Mouse (Mus musculus) midbrain, embryonic 14.5 days (tissue): ENCODE results near the gene Grik4. TPM values are rescaled to one million over a fixed set of nuclear protein-coding genes. Genes with fewer than 3 reads are reported as not detected.
A peak's percentile ranks its signal among the peaks of the same experiment; 100 is the strongest.

ENCODE experiments used
- ATAC-seq: fragments of 200-750 bp; cut with Nextera tagmentation; 2 replicates; pipeline ENCODE4 v1.8.0; 2017; ENCODE audit warnings: moderate number of reproducible peaks, moderate library complexity; ENCODE audit not compliant: low FRiP score, low TSS enrichment
- DNase-seq: peaks from one replicate; pipeline ENCODE4 v3.0.0-alpha.2; 2015
- H3K27ac ChIP-seq: fragments of 300-500 bp; sonication (generic); replicated peaks from 2 replicates; pipeline ENCODE4 v1.5.1; 2014; ENCODE audit warnings: mild to moderate bottlenecking, low read depth, low read length, moderate library complexity
- H3K27me3 ChIP-seq: fragments of 300-500 bp; sonication (generic); 2 replicates; pipeline ENCODE4 v1.6.1; 2014; ENCODE audit warnings: low read length, control low read depth, mixed read lengths; ENCODE audit not compliant: control insufficient read depth, insufficient read depth
- H3K36me3 ChIP-seq: fragments of 300-500 bp; sonication (generic); 2 replicates; pipeline ENCODE4 v1.6.1; 2014; ENCODE audit warnings: low read length, control low read depth; ENCODE audit not compliant: control insufficient read depth, insufficient read depth
- H3K4me1 ChIP-seq: fragments of 300-500 bp; sonication (generic); 2 replicates; pipeline ENCODE4 v1.6.1; 2014; ENCODE audit warnings: mild to moderate bottlenecking, antibody characterized with exemption, low read length, control low read depth; ENCODE audit not compliant: control insufficient read depth, insufficient read depth
- H3K4me2 ChIP-seq: fragments of 300-500 bp; sonication (generic); 2 replicates; pipeline ENCODE4 v1.6.1; 2014; ENCODE audit warnings: mild to moderate bottlenecking, low read length, moderate library complexity
- H3K4me3 ChIP-seq: fragments of 300-500 bp; sonication (generic); replicated peaks from 2 replicates; pipeline ENCODE4 v1.5.1; 2014; ENCODE audit warnings: low read depth, low read length
- H3K9ac ChIP-seq: fragments of 300-500 bp; sonication (generic); replicated peaks from 2 replicates; pipeline ENCODE4 v1.6.1; 2014; ENCODE audit warnings: mild to moderate bottlenecking, low read length, moderate library complexity
- H3K9me3 ChIP-seq: fragments of 300-500 bp; sonication (generic); 2 replicates; pipeline ENCODE4 v1.6.1; 2016; ENCODE audit warnings: low read length, control low read depth, mixed read lengths; ENCODE audit not compliant: control insufficient read depth
- WGBS: fragments of 180-500 bp; shearing (Covaris S2); extraction: QIAGEN DNeasy Blood & Tissue Kit; methylation state at CpG from one replicate; pipeline ENCODE4 v1.1.7; 2014; 5-methylcytosine and 5-hydroxymethylcytosine counted together
- polyA plus RNA-seq: library from polyadenylated mRNA; unstranded; fragments of >200 nt; fragmentation: Nextera tagmentation; extraction: Ambion mirVana; gene quantifications from 2 replicates; pipeline ENCODE4 v1.2.1, GENCODE M21; 2014

Gene Grik4
- polyA plus RNA-seq, 1 experiment from 2014 or later: 4.4 TPM

GRCm38 (mm10) chr9:42793581-42793980, 150.7 kb downstream of the Grik4 start:
- Histone ChIP-seq H3K9me3 (no peaks in the 10 kb centered on the region), H3K27me3 (no peaks in the 10 kb centered on the region), H3K9ac (no peak overlapping the region), H3K27ac (no peak overlapping the region), H3K4me1 (peaks cover 9% of the 10 kb centered on the region; the same call in 1 of the 2 replicates), H3K4me3 (no peak overlapping the region), H3K4me2 (no peak overlapping the region), H3K36me3 (no peaks in the 10 kb centered on the region)
- no peak for ATAC-seq
- no peak for DNase-seq
- 84% methylated on average over 8 of the region's 8 CpGs for WGBS

GRCm38 (mm10) chr9:42792381-42792780, 151.9 kb downstream of the Grik4 start:
- DNase-seq (no peak), ATAC-seq (no peak)
- no peaks in the 10 kb centered on the region for H3K27me3 ChIP-seq
- no peak overlapping the region for H3K4me3 ChIP-seq
- no peak overlapping the region for H3K4me2 ChIP-seq
- 36% methylated on average over 5 of the region's 5 CpGs for WGBS
- H3K36me3 ChIP-seq: no peaks in the 10 kb centered on the region
- no peak overlapping the region for H3K27ac ChIP-seq
- no peaks in the 10 kb centered on the region for H3K9me3 ChIP-seq
- peaks cover 9% of the 10 kb centered on the region; the same call in 1 of the 2 replicates for H3K4me1 ChIP-seq
- H3K9ac ChIP-seq: no peak overlapping the region

DNA sequence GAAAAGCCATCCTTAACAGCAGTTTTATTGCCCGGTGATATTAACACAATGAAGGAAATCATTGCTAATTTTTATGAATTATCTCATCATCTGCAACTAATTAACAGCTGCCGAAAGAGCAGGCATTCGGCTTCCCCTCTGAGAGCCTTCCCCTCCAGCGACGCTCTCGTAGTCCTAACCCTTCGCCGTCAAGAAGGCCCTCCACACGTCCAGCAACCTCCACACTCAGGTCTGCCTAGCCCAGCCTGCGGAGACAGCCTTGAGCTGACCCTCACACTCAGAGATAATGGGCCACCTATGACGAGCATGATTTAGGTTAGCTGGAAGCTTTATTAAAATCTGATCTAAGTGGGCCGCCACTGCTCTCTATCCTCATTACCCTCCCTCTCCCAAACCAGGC, 152.5 kb downstream of the Grik4 start:
- no peak overlapping the region for H3K27ac ChIP-seq

GRCm38 (mm10) chr9:42791346-42791745, 152.9 kb downstream of the Grik4 start:
- Histone ChIP-seq H3K27ac (no peak overlapping the region), H3K9ac (no peak overlapping the region), H3K4me1 (peaks cover 9% of the 10 kb centered on the region; the same call in 1 of the 2 replicates), H3K4me3 (no peak overlapping the region), H3K27me3 (no peaks in the 10 kb centered on the region), H3K9me3 (no peaks in the 10 kb centered on the region), H3K36me3 (no peaks in the 10 kb centered on the region), H3K4me2 (no peak overlapping the region)
- ATAC-seq: no peak
- 69% methylated on average over 4 of the region's 4 CpGs for WGBS
- no peak for DNase-seq

More for the DNA sequence above, 152.5 kb downstream of the Grik4 start:
- Histone ChIP-seq H3K4me2 (no peak overlapping the region), H3K36me3 (no peaks in the 10 kb centered on the region), H3K9me3 (no peaks in the 10 kb centered on the region), H3K4me1 (peaks cover 9% of the 10 kb centered on the region; the same call in 1 of the 2 replicates), H3K27me3 (no peaks in the 10 kb centered on the region), H3K9ac (no peak overlapping the region), H3K4me3 (no peak overlapping the region)
- ATAC-seq: no peak
- WGBS: 70% methylated on average over 12 of the region's 12 CpGs
- no peak for DNase-seq

GRCm38 (mm10) chr9:42788471-42788870, 155.8 kb downstream of the Grik4 start:
- DNase-seq (peak; percentile 77), ATAC-seq (no peak)
- no peaks in the 10 kb centered on the region for H3K36me3 ChIP-seq
- H3K4me3 ChIP-seq: no peak overlapping the region
- no peaks in the 10 kb centered on the region for H3K9me3 ChIP-seq
- 22% methylated on average over 8 of the region's 8 CpGs for WGBS
- peaks cover 17% of the 10 kb centered on the region for H3K4me1 ChIP-seq
- H3K9ac ChIP-seq: no peak overlapping the region
- H3K4me2 ChIP-seq: no peak overlapping the region
- no peak overlapping the region for H3K27ac ChIP-seq
- H3K27me3 ChIP-seq: no peaks in the 10 kb centered on the region

GRCm38 (mm10) chr9:42786882-42787281, 157.4 kb downstream of the Grik4 start:
- DNase-seq (no peak), ATAC-seq (no peak)
- Histone ChIP-seq H3K36me3 (no peaks in the 10 kb centered on the region), H3K4me2 (no peak overlapping the region), H3K9me3 (no peaks in the 10 kb centered on the region), H3K27me3 (no peaks in the 10 kb centered on the region), H3K9ac (no peak overlapping the region), H3K4me1 (peaks cover 15% of the 10 kb centered on the region), H3K27ac (no peak overlapping the region), H3K4me3 (no peak overlapping the region)
- WGBS: 88% methylated on average over 5 of the region's 5 CpGs

DNA sequence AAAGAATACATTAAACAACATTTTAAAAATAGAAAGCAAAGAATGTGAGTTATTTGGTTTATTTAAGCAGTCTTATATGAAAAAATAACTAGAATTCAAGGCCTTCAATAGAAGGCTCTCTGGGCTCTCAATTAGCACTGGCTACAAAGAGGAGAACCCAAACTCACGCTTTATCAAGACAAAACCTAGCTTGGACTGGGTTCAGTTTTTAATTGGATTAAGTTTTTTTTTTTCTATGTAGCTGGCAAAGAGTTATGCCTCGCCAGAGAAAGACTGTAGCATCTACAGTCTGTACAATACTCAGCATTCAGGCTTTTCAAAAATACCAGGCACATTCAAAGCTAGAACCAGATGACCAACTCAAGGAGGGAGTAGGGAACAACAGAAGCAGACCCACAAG, 158.0 kb downstream of the Grik4 start:
- Histone ChIP-seq H3K9me3 (no peaks in the 10 kb centered on the region), H3K4me2 (no peak overlapping the region), H3K9ac (no peak overlapping the region), H3K4me3 (no peak overlapping the region), H3K27me3 (no peaks in the 10 kb centered on the region), H3K36me3 (no peaks in the 10 kb centered on the region), H3K4me1 (peaks cover 9% of the 10 kb centered on the region), H3K27ac (no peak overlapping the region)
- 40% methylated on average over 2 of the region's 2 CpGs for WGBS
- ATAC-seq: no peak
- no peak for DNase-seq

DNA sequence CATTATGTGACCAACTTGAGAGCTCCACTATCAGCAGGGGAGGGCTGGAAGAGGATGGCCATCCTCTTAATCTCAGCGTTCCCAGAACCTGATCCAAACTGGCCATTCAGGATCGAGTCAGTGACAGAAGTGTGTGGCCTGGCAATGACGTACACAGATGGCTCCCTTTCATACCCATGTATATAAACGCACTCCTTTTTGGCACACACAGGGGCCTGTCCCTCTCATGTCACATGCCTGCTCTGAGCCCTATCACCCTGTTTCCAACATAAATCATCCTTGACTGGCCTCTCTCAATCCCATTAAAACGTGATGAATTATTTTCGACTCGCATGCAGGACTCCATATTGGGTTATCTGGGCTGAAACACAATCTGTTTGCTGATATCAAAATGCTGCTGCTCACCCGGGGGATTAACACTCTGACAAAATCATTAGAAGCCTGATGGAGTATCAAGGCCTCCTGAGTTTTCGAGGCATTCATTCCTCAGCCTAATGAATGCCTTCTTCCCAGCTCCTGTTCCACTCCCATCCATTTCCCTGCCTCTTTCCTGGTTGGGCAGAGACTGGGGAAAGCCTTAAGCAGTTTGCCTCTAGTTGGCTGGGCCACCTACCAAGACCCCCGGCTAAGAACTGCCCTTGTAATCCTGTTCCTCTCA, 159.0 kb downstream of the Grik4 start:
- Histone ChIP-seq H3K4me2 (no peak overlapping the region), H3K36me3 (no peaks in the 10 kb centered on the region), H3K9ac (no peak overlapping the region), H3K9me3 (no peaks in the 10 kb centered on the region), H3K4me1 (peaks cover 8% of the 10 kb centered on the region; the same call in 1 of the 2 replicates), H3K27ac (peak overlapping the region; percentile 16; the same call in 1 of the 2 replicates), H3K4me3 (no peak overlapping the region), H3K27me3 (no peaks in the 10 kb centered on the region)
- peak; percentile 35 for DNase-seq
- ATAC-seq: no peak
- WGBS: 35% methylated on average over 10 of the region's 10 CpGs

DNA sequence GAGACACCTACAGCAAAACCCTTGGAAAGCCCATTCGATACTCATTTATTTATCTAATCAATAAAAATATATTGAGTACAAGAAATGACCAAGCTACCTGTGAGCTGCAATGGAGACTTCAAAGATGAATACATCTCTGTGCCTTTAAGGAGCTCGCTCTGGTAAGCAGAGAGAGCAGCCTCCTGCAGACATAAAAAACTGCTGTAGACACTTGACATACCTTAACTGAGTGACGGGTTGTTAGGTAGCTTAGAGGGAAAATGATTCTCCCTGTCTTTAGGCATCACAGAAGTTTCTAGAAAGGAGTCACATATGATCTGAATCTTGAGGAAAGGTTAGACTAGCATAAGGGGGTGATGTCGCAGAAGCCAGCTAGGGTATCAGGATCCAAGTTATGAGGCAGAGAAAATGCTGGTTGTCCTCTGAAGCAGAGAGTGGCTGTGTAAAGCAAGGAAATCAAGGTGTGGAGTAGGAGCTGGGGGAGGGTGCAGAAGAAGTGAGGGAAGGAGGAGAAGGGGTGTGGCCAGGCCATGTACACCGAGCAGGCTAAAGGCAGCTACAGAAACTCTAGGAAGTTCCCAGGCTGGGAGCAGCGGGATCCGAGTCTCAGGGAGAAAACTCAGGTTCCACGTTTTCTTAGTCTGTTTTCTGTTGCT, 160.9 kb downstream of the Grik4 start:
- Histone ChIP-seq H3K4me2 (no peak overlapping the region), H3K4me1 (peaks cover 8% of the 10 kb centered on the region; the same call in 1 of the 2 replicates), H3K27ac (no peak overlapping the region), H3K4me3 (no peak overlapping the region), H3K9me3 (no peaks in the 10 kb centered on the region), H3K9ac (no peak overlapping the region), H3K27me3 (no peaks in the 10 kb centered on the region), H3K36me3 (no peaks in the 10 kb centered on the region)
- ATAC-seq: no peak
- no peak for DNase-seq
- 61% methylated on average over 8 of the region's 8 CpGs for WGBS
